Mouse (Mus musculus) embryonic facial prominence, embryonic 15.5 days (tissue): ENCODE results near the gene Apba1. TPM values are rescaled to one million over a fixed set of nuclear protein-coding genes. Genes with fewer than 3 reads are reported as not detected.

ENCODE experiments used
- ATAC-seq: fragments of 200-750 bp; cut with Nextera tagmentation; 2 replicates; pipeline ENCODE4 v1.8.0; 2017; ENCODE audit warnings: low read depth, moderate TSS enrichment; ENCODE audit not compliant: insufficient number of reproducible peaks, low FRiP score, low TSS enrichment
- H3K27ac ChIP-seq: fragments of 300-500 bp; sonication (generic); replicated peaks from 2 replicates; pipeline ENCODE4 v1.5.1; 2015; ENCODE audit warnings: mild to moderate bottlenecking, inconsistent platforms
- H3K27me3 ChIP-seq: fragments of 300-500 bp; sonication (generic); 2 replicates; pipeline ENCODE4 v1.6.1; 2015; ENCODE audit warnings: inconsistent platforms
- H3K36me3 ChIP-seq: fragments of 300-500 bp; sonication (generic); 2 replicates; pipeline ENCODE4 v1.6.1; 2015; ENCODE audit warnings: mild to moderate bottlenecking, inconsistent platforms
- H3K4me1 ChIP-seq: fragments of 300-500 bp; sonication (generic); 2 replicates; pipeline ENCODE4 v1.6.1; 2015; ENCODE audit warnings: inconsistent platforms
- H3K4me2 ChIP-seq: fragments of 300-500 bp; sonication (generic); replicated peaks from 2 replicates; pipeline ENCODE4 v1.6.1; 2015; ENCODE audit warnings: mild to moderate bottlenecking, inconsistent platforms
- H3K4me3 ChIP-seq: fragments of 300-500 bp; sonication (generic); replicated peaks from 2 replicates; pipeline ENCODE4 v1.5.1; 2015; ENCODE audit warnings: mild to moderate bottlenecking, inconsistent platforms
- H3K9ac ChIP-seq: fragments of 300-500 bp; sonication (generic); 2 replicates; pipeline ENCODE4 v1.6.1; 2015; ENCODE audit warnings: inconsistent platforms
- H3K9me3 ChIP-seq: fragments of 300-500 bp; sonication (generic); replicated peaks from 2 replicates; pipeline ENCODE4 v1.6.1; 2016; ENCODE audit warnings: inconsistent platforms
- WGBS: fragments of 180-500 bp; shearing (Covaris S2); methylation state at CpG from one replicate; pipeline ENCODE4 v1.1.7; 2015; 5-methylcytosine and 5-hydroxymethylcytosine counted together
- polyA plus RNA-seq: library from polyadenylated mRNA; unstranded; fragments of >200 nt; fragmentation: Nextera tagmentation; extraction: Ambion mirVana; gene quantifications from 2 replicates; pipeline ENCODE4 v1.2.1, GENCODE M21; 2015

The Apba1 gene
- polyA plus RNA-seq, 1 experiment from 2014 or later = 1.3 TPM

- Histone ChIP-seq H3K27ac (no peak overlapping the region), H3K4me3 (no peak overlapping the region), H3K4me1 (peaks cover 11% of the 10 kb centered on the region), H3K4me2 (no peak overlapping the region), H3K27me3 (no peaks in the 10 kb centered on the region), H3K9ac (no peak overlapping the region), H3K9me3 (no peaks in the 10 kb centered on the region), H3K36me3 (no peaks in the 10 kb centered on the region)
- no peak for ATAC-seq
- WGBS = 53% methylated on average over 3 of the region's 3 CpGs
Observed at GRCm38 (mm10) chr19:23960275-23960674, 201.6 kb downstream of the Apba1 start.

- H3K4me2 ChIP-seq = no peak overlapping the region
- no peak overlapping the region for H3K9ac ChIP-seq
- 74% methylated on average over 6 of the region's 6 CpGs for WGBS
- H3K36me3 ChIP-seq = no peaks in the 10 kb centered on the region
- no peaks in the 10 kb centered on the region for H3K27me3 ChIP-seq
- no peak overlapping the region for H3K27ac ChIP-seq
- peaks cover 11% of the 10 kb centered on the region for H3K4me1 ChIP-seq
- no peak overlapping the region for H3K4me3 ChIP-seq
- H3K9me3 ChIP-seq = no peaks in the 10 kb centered on the region
- ATAC-seq = no peak
Observed at GRCm38 (mm10) chr19:23960831-23961447, 202.3 kb downstream of the Apba1 start.

- no peak overlapping the region for H3K27ac ChIP-seq
- H3K4me1 ChIP-seq = peaks cover 11% of the 10 kb centered on the region
- H3K9me3 ChIP-seq = no peaks in the 10 kb centered on the region
- H3K9ac ChIP-seq = no peak overlapping the region
- no peaks in the 10 kb centered on the region for H3K27me3 ChIP-seq
- WGBS = 2% methylated on average over 8 of the region's 8 CpGs
- no peak overlapping the region for H3K4me2 ChIP-seq
- H3K4me3 ChIP-seq = no peak overlapping the region
- no peaks in the 10 kb centered on the region for H3K36me3 ChIP-seq
- no peak; the same call in 1 of the 2 replicates for ATAC-seq
Observed at GRCm38 (mm10) chr19:23961516-23961915, 202.8 kb downstream of the Apba1 start.

- no peak for ATAC-seq
- Histone ChIP-seq H3K4me2 (no peak overlapping the region), H3K9me3 (no peaks in the 10 kb centered on the region), H3K27me3 (no peaks in the 10 kb centered on the region), H3K36me3 (no peaks in the 10 kb centered on the region), H3K27ac (no peak overlapping the region), H3K4me3 (no peak overlapping the region), H3K9ac (no peak overlapping the region), H3K4me1 (peaks cover 26% of the 10 kb centered on the region)
- 56% methylated on average over 10 of the region's 10 CpGs for WGBS
Observed at GRCm38 (mm10) chr19:23964401-23964910, 205.8 kb downstream of the Apba1 start.

GRCm38 (mm10) chr19:23966376-23966775, 207.7 kb downstream of the Apba1 start:
- 91% methylated on average over 9 of the region's 9 CpGs for WGBS
- H3K9me3 ChIP-seq = no peaks in the 10 kb centered on the region
- H3K4me2 ChIP-seq = no peak overlapping the region
- H3K27ac ChIP-seq = no peak overlapping the region
- ATAC-seq = no peak
- H3K36me3 ChIP-seq = no peaks in the 10 kb centered on the region
- H3K9ac ChIP-seq = no peak overlapping the region
- no peaks in the 10 kb centered on the region for H3K27me3 ChIP-seq
- H3K4me1 ChIP-seq = peaks cover 19% of the 10 kb centered on the region
- H3K4me3 ChIP-seq = no peak overlapping the region

- Histone ChIP-seq H3K27me3 (no peaks in the 10 kb centered on the region), H3K9me3 (no peaks in the 10 kb centered on the region), H3K36me3 (no peaks in the 10 kb centered on the region), H3K4me1 (peaks cover 17% of the 10 kb centered on the region), H3K9ac (no peak overlapping the region), H3K4me3 (no peak overlapping the region), H3K4me2 (no peak overlapping the region), H3K27ac (peak overlapping the region; percentile 67)
- WGBS = 28% methylated on average over 2 of the region's 2 CpGs
- ATAC-seq = no peak; the same call in 1 of the 2 replicates
Observed at GRCm38 (mm10) chr19:23967156-23967555, 208.5 kb downstream of the Apba1 start.

GRCm38 (mm10) chr19:23968125-23968861, 209.6 kb downstream of the Apba1 start:
- Histone ChIP-seq H3K9ac (no peak overlapping the region), H3K36me3 (no peaks in the 10 kb centered on the region), H3K27me3 (no peaks in the 10 kb centered on the region), H3K4me3 (no peak overlapping the region), H3K4me1 (peaks cover 28% of the 10 kb centered on the region), H3K27ac (no peak overlapping the region), H3K9me3 (no peaks in the 10 kb centered on the region), H3K4me2 (no peak overlapping the region)
- ATAC-seq = no peak
- WGBS = 54% methylated on average over 5 of the region's 5 CpGs

GRCm38 (mm10) chr19:23968862-23969225, 210.2 kb downstream of the Apba1 start:
- WGBS = 79% methylated on average over 2 of the region's 2 CpGs
- H3K9me3 ChIP-seq = no peaks in the 10 kb centered on the region
- H3K36me3 ChIP-seq = no peaks in the 10 kb centered on the region
- no peak overlapping the region for H3K4me3 ChIP-seq
- peaks cover 31% of the 10 kb centered on the region for H3K4me1 ChIP-seq
- H3K4me2 ChIP-seq = no peak overlapping the region
- H3K27ac ChIP-seq = no peak overlapping the region
- no peak for ATAC-seq
- H3K27me3 ChIP-seq = no peaks in the 10 kb centered on the region
- H3K9ac ChIP-seq = no peak overlapping the region

GRCm38 (mm10) chr19:23970374-23970773, 211.7 kb downstream of the Apba1 start:
- no peaks in the 10 kb centered on the region for H3K27me3 ChIP-seq
- peaks cover 31% of the 10 kb centered on the region for H3K4me1 ChIP-seq
- ATAC-seq = no peak
- no peaks in the 10 kb centered on the region for H3K9me3 ChIP-seq
- no peak overlapping the region for H3K9ac ChIP-seq
- H3K4me3 ChIP-seq = no peak overlapping the region
- H3K4me2 ChIP-seq = no peak overlapping the region
- no peaks in the 10 kb centered on the region for H3K36me3 ChIP-seq
- 83% methylated on average over 3 of the region's 3 CpGs for WGBS
- no peak overlapping the region for H3K27ac ChIP-seq

- WGBS = 89% methylated on average over 7 of the region's 7 CpGs
- H3K36me3 ChIP-seq = no peaks in the 10 kb centered on the region
- H3K4me3 ChIP-seq = no peak overlapping the region
- H3K9me3 ChIP-seq = no peaks in the 10 kb centered on the region
- H3K9ac ChIP-seq = no peak overlapping the region
- no peaks in the 10 kb centered on the region for H3K27me3 ChIP-seq
- no peak for ATAC-seq
- no peak overlapping the region for H3K27ac ChIP-seq
- H3K4me1 ChIP-seq = peaks cover 31% of the 10 kb centered on the region
- H3K4me2 ChIP-seq = no peak overlapping the region
Observed at GRCm38 (mm10) chr19:23971391-23971790, 212.7 kb downstream of the Apba1 start.

- H3K9ac ChIP-seq = no peak overlapping the region
- H3K27me3 ChIP-seq = no peaks in the 10 kb centered on the region
- no peak overlapping the region for H3K4me2 ChIP-seq
- H3K4me3 ChIP-seq = no peak overlapping the region
- no peaks in the 10 kb centered on the region for H3K9me3 ChIP-seq
- ATAC-seq = peak; percentile 87
- WGBS = 57% methylated on average over 16 of the region's 16 CpGs
- peak overlapping the region; percentile 17; the same call in 1 of the 2 replicates for H3K27ac ChIP-seq
- H3K36me3 ChIP-seq = no peaks in the 10 kb centered on the region
- peaks cover 19% of the 10 kb centered on the region for H3K4me1 ChIP-seq
Observed at GRCm38 (mm10) chr19:23972881-23973649, 214.4 kb downstream of the Apba1 start.
